Mouse (Mus musculus) embryonic facial prominence, embryonic 14.5 days (tissue): ENCODE data around the gene Cd276. TPM values are rescaled to one million over a fixed set of nuclear protein-coding genes. Genes with fewer than 3 reads are reported as not detected.

Source experiments
- ATAC-seq: fragments of 200-750 bp; cut with Nextera tagmentation; 2 replicates; pipeline ENCODE4 v1.8.0; 2017; ENCODE audit warnings: low read depth, moderate number of reproducible peaks, moderate TSS enrichment
- DNase-seq: peaks from one replicate; pipeline ENCODE4 v3.0.0-alpha.2; 2015; ENCODE audit warnings: low spot score
- H3K27ac ChIP-seq: fragments of 300-500 bp; sonication (generic); replicated peaks from 2 replicates; pipeline ENCODE4 v1.5.1; 2014; ENCODE audit warnings: low read depth, mild to moderate bottlenecking, low read length, moderate library complexity
- H3K27me3 ChIP-seq: fragments of 300-500 bp; sonication (generic); replicated peaks from 2 replicates; pipeline ENCODE4 v1.6.1; 2014; ENCODE audit warnings: low read length; ENCODE audit not compliant: control insufficient read depth, insufficient read depth
- H3K36me3 ChIP-seq: fragments of 300-500 bp; sonication (generic); 2 replicates; pipeline ENCODE4 v1.6.1; 2014; ENCODE audit warnings: low read length, mixed read lengths; ENCODE audit not compliant: control insufficient read depth, insufficient read depth
- H3K4me1 ChIP-seq: fragments of 300-500 bp; sonication (generic); 2 replicates; pipeline ENCODE4 v1.6.1; 2014; ENCODE audit warnings: antibody characterized with exemption, low read length; ENCODE audit not compliant: control insufficient read depth, insufficient read depth
- H3K4me2 ChIP-seq: fragments of 300-500 bp; sonication (generic); 2 replicates; pipeline ENCODE4 v1.6.1; 2014; ENCODE audit warnings: low read depth, mild to moderate bottlenecking, low read length, moderate library complexity, mixed read lengths
- H3K4me3 ChIP-seq: fragments of 300-500 bp; sonication (generic); 2 replicates; pipeline ENCODE4 v1.5.1; 2014; ENCODE audit warnings: low read depth, mild to moderate bottlenecking, low read length
- H3K9ac ChIP-seq: fragments of 300-500 bp; sonication (generic); 2 replicates; pipeline ENCODE4 v1.6.1; 2014; ENCODE audit warnings: low read depth, mild to moderate bottlenecking, low read length, moderate library complexity, mixed read lengths
- H3K9me3 ChIP-seq: fragments of 300-500 bp; sonication (generic); 2 replicates; pipeline ENCODE4 v1.6.1; 2016; ENCODE audit warnings: low read length; ENCODE audit not compliant: control insufficient read depth
- WGBS: fragments of 180-500 bp; shearing (Covaris S2); extraction: QIAGEN DNeasy Blood & Tissue Kit; methylation state at CpG from one replicate; pipeline ENCODE4 v1.1.7; 2014; 5-methylcytosine and 5-hydroxymethylcytosine counted together
- polyA plus RNA-seq: library from polyadenylated mRNA; unstranded; fragments of >200 nt; fragmentation: Nextera tagmentation; extraction: Ambion mirVana; gene quantifications from 2 replicates; pipeline ENCODE4 v1.2.1, GENCODE M21; 2014

Gene Cd276
- polyA plus RNA-seq, 1 experiment from 2014 or later, result 56.1 TPM

GRCm38 (mm10) chr9:58530407-58530806 lies 24.8 kb downstream of the Cd276 start:
- ATAC-seq (0 out of 2 replicates have a peak, but pooled peaks have one; percentile 26), DNase-seq (no peak)
- no peak overlapping the region for H3K27ac ChIP-seq
- no peak overlapping the region for H3K4me2 ChIP-seq
- H3K4me3 ChIP-seq, result no peak overlapping the region
- no peak overlapping the region for H3K9ac ChIP-seq
- WGBS, result 82% methylated on average over 13 of the region's 13 CpGs
- H3K4me1 ChIP-seq, result no peaks in the 10 kb centered on the region
- no peaks in the 10 kb centered on the region for H3K9me3 ChIP-seq
- H3K27me3 ChIP-seq, result no peaks in the 10 kb centered on the region
- peaks cover 75% of the 10 kb centered on the region for H3K36me3 ChIP-seq

DNA sequence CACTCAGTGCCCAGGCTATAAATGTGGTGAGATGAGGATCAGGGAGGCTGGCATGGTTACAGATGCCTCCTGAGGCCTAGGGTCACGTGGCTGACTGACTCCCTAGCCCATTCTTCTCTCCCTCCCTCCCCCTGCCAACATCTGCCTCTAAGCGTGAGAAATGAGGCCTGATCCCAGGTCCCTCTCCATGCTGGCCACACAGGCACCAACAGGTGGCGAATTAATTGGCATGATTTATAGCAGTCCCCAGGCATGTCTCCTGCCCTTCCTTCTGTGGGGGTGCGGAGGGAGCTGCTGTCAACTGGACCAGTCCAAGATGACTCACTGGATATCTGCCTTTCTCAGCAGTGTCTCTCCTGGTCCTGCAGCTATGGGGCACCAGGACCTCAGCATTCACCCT lies 27.4 kb downstream of the Cd276 start:
- H3K9ac ChIP-seq, result no peak overlapping the region
- H3K4me1 ChIP-seq, result no peaks in the 10 kb centered on the region
- 69% methylated on average over 4 of the region's 4 CpGs for WGBS
- DNase-seq (no peak), ATAC-seq (peak; percentile 51)
- H3K9me3 ChIP-seq, result no peaks in the 10 kb centered on the region
- no peak overlapping the region for H3K27ac ChIP-seq
- H3K4me3 ChIP-seq, result no peak overlapping the region
- no peak overlapping the region for H3K4me2 ChIP-seq
- peaks cover 70% of the 10 kb centered on the region for H3K36me3 ChIP-seq
- no peaks in the 10 kb centered on the region for H3K27me3 ChIP-seq

- no peak for ATAC-seq
- Histone ChIP-seq H3K4me2 (no peak overlapping the region), H3K27me3 (no peaks in the 10 kb centered on the region), H3K9me3 (no peaks in the 10 kb centered on the region), H3K36me3 (peaks cover 53% of the 10 kb centered on the region), H3K4me1 (no peaks in the 10 kb centered on the region), H3K4me3 (no peak overlapping the region), H3K27ac (no peak overlapping the region), H3K9ac (no peak overlapping the region)
- WGBS, result 86% methylated on average over 4 of the region's 4 CpGs
- DNase-seq, result no peak
Observed at GRCm38 (mm10) chr9:58525108-58525507, 30.1 kb downstream of the Cd276 start.

DNA sequence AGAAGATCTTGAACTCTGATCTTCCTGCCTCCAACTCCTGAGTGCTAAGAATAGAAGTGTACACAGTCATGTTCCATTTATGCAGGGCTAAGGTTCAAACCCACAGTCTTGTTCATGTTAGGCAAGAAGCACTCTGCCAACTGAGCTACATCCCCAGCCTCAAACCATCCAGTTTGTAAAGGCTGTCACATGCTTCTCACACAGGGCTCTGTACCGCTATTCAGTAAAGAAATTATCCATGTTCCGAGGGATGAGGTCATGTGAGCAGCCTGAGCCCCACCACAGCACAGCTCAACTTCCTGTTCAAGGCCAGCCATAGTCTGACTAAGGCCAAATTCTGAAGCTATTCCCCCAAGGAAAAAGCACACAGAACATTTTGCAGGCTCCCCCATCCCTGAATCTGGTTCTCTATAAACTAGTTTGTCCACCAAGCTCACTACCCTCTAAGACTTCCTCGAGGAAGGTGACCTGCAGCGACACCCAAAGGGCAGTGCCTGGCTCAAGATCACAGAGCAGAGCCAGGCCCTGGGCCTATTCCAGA lies 33.3 kb downstream of the Cd276 start:
- 59% methylated on average over 4 of the region's 4 CpGs for WGBS
- Histone ChIP-seq H3K9me3 (no peaks in the 10 kb centered on the region), H3K4me1 (peaks cover 12% of the 10 kb centered on the region; the same call in 1 of the 2 replicates), H3K4me2 (no peak overlapping the region), H3K36me3 (peaks cover 26% of the 10 kb centered on the region; the same call in 1 of the 2 replicates), H3K9ac (no peak overlapping the region), H3K27ac (no peak overlapping the region), H3K27me3 (no peaks in the 10 kb centered on the region), H3K4me3 (no peak overlapping the region)
- no peak for ATAC-seq
- peak; percentile 24 for DNase-seq

- no peaks in the 10 kb centered on the region for H3K27me3 ChIP-seq
- DNase-seq (no peak), ATAC-seq (no peak)
- no peaks in the 10 kb centered on the region for H3K9me3 ChIP-seq
- H3K9ac ChIP-seq, result no peak overlapping the region
- peaks cover 17% of the 10 kb centered on the region; the same call in 1 of the 2 replicates for H3K36me3 ChIP-seq
- WGBS, result 67% methylated on average over 5 of the region's 5 CpGs
- H3K4me1 ChIP-seq, result peaks cover 12% of the 10 kb centered on the region; the same call in 1 of the 2 replicates
- H3K4me2 ChIP-seq, result no peak overlapping the region
- H3K27ac ChIP-seq, result no peak overlapping the region
- H3K4me3 ChIP-seq, result no peak overlapping the region
Observed at GRCm38 (mm10) chr9:58520816-58521581, 34.2 kb downstream of the Cd276 start.

GRCm38 (mm10) chr9:58519953-58520352 lies 35.3 kb downstream of the Cd276 start:
- H3K4me3 ChIP-seq, result no peak overlapping the region
- no peak for ATAC-seq

DNA sequence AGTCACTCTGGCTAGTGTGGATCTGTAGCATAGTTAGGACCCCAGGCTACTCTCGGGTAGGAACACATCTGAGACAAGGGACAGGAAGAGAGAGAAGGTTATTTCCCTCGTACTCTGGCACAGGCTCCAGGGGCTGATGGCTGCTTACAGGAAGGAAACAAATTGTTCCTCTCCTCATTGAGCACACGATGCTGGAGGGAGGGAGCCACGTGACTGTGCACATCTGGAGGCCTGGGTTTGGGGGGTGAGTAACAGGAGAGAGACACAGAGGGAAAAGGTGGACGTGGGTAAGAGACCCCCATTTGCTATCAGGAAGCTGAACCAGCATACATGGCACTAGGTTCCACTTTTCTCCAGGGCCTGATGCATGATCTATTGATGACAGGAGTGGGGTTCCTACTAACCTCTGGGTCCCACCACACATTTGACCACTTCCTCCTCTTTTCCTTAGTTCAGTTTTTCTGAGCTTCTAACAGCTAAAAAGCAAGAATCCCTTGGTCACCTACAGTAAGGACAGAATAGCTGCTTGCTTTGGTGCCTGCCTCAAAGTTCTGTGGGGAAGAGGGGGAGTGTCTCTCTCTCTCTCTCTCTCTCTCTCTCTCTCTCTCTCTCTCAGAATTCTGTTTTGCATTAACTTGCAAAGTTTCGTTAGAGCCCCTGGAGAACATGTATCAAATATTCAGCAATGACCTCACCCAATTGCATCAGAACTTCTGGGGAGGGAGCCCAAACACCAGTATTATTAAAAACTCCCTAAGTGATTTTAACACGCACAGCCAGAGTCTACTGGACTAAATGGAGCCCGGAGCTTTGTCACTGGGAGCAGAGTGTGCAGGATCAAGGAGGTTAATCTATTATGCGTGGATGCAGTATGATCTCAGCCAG lies 37.1 kb downstream of the Cd276 start:
- no peaks in the 10 kb centered on the region for H3K9me3 ChIP-seq
- H3K4me2 ChIP-seq, result no peak overlapping the region
- H3K4me3 ChIP-seq, result no peak overlapping the region
- no peaks in the 10 kb centered on the region for H3K27me3 ChIP-seq
- WGBS, result 13% methylated on average over 9 of the region's 9 CpGs
- H3K4me1 ChIP-seq, result peaks cover 12% of the 10 kb centered on the region; the same call in 1 of the 2 replicates
- H3K36me3 ChIP-seq, result no peaks in the 10 kb centered on the region
- H3K9ac ChIP-seq, result no peak overlapping the region
- ATAC-seq (peak; percentile 55; the same call in 1 of the 2 replicates), DNase-seq (peak; percentile 62)
- H3K27ac ChIP-seq, result no peak overlapping the region

More at GRCm38 (mm10) chr9:58519953-58520352, 35.3 kb downstream of the Cd276 start:
- no peak overlapping the region for H3K27ac ChIP-seq
- 74% methylated on average over 3 of the region's 3 CpGs for WGBS
- H3K9ac ChIP-seq, result no peak overlapping the region
- H3K4me2 ChIP-seq, result no peak overlapping the region
- H3K9me3 ChIP-seq, result no peaks in the 10 kb centered on the region
- no peak for DNase-seq
- peaks cover 6% of the 10 kb centered on the region; the same call in 1 of the 2 replicates for H3K36me3 ChIP-seq
- H3K27me3 ChIP-seq, result no peaks in the 10 kb centered on the region
- H3K4me1 ChIP-seq, result peaks cover 12% of the 10 kb centered on the region; the same call in 1 of the 2 replicates

- no peak overlapping the region for H3K4me3 ChIP-seq
- ATAC-seq (no peak), DNase-seq (no peak)
- H3K9me3 ChIP-seq, result no peaks in the 10 kb centered on the region
- H3K4me2 ChIP-seq, result no peak overlapping the region
- H3K9ac ChIP-seq, result no peak overlapping the region
- 76% methylated on average over 3 of the region's 3 CpGs for WGBS
- peaks cover 12% of the 10 kb centered on the region; the same call in 1 of the 2 replicates for H3K4me1 ChIP-seq
- H3K36me3 ChIP-seq, result no peaks in the 10 kb centered on the region
- H3K27me3 ChIP-seq, result no peaks in the 10 kb centered on the region
- H3K27ac ChIP-seq, result no peak overlapping the region
Observed at GRCm38 (mm10) chr9:58516480-58516879, 38.8 kb downstream of the Cd276 start.
